Mouse (Mus musculus) CD4-positive naive resting alpha-beta T cell, adult 76 days (primary cell): ENCODE data around the gene Olfr48. TPM values are rescaled to one million over a fixed set of nuclear protein-coding genes. Genes with fewer than 3 reads are reported as not detected.

ENCODE experiments used
- total RNA-seq: library from RNA; stranded (reverse); gene quantifications from one replicate; pipeline ENCODE4 v1.2.4, GENCODE M21; 2023

Gene Olfr48
- not detected for total RNA-seq

GRCm38 (mm10) chr2:89848105-89848504 is at the start of gene Olfr48:
Gene Olfr48, minus strand, starts transcription at chr2:89848205.

GRCm38 (mm10) chr2:89878137-89878536 is 30.1 kb upstream of the Olfr48 start, which contains the start of gene Olfr1257:
Gene Olfr1257, plus strand, starts transcription at chr2:89878437.

GRCm38 (mm10) chr2:89841455-89841854 is 6.5 kb downstream of the Olfr48 start, which contains the start of gene Olfr1256:
Gene Olfr1256, minus strand, starts transcription at chr2:89841555.

GRCm38 (mm10) chr2:89811751-89812150 is 36.3 kb downstream of the Olfr48 start, which contains the start of gene Olfr1255:
Gene Olfr1255, plus strand, starts transcription at chr2:89812051.

GRCm38 (mm10) chr2:89793519-89793918 is 54.5 kb downstream of the Olfr48 start, which contains the start of gene Olfr1254:
Gene Olfr1254, minus strand, starts transcription at chr2:89793619.

Other genes starting within 250 kb of the Olfr48 start
- gene Olfr1247, start 234.1 kb downstream of the Olfr48 start, total RNA-seq, result not detected
- gene Olfr1248, start 230.0 kb downstream of the Olfr48 start, total RNA-seq, result not detected
- not detected for gene Olfr1249, start 213.2 kb downstream of the Olfr48 start, total RNA-seq
- gene Olfr1250, start 186.7 kb downstream of the Olfr48 start, total RNA-seq, result not detected
- gene Olfr1251, start 176.3 kb downstream of the Olfr48 start, total RNA-seq, result not detected
- not detected for gene Olfr1252, start 123.2 kb downstream of the Olfr48 start, total RNA-seq
- not detected for gene Olfr1253, start 91.1 kb downstream of the Olfr48 start, total RNA-seq
- not detected for gene Olfr1254, start 54.6 kb downstream of the Olfr48 start, total RNA-seq
- gene Olfr1255, start 36.2 kb downstream of the Olfr48 start, total RNA-seq, result not detected
- gene Olfr1256, start 6.7 kb downstream of the Olfr48 start, total RNA-seq, result not detected
- gene Olfr1257, start 30.2 kb upstream of the Olfr48 start, total RNA-seq, result not detected
- gene Olfr1258, start 79.1 kb upstream of the Olfr48 start, total RNA-seq, result not detected
- gene Olfr1259, start 100.5 kb upstream of the Olfr48 start, total RNA-seq, result not detected
- not detected for gene Olfr1260, start 126.1 kb upstream of the Olfr48 start, total RNA-seq
- not detected for gene Olfr1261, start 143.0 kb upstream of the Olfr48 start, total RNA-seq
- gene Olfr1262, start 151.9 kb upstream of the Olfr48 start, total RNA-seq, result not detected
- gene Olfr1263, start 163.9 kb upstream of the Olfr48 start, total RNA-seq, result not detected
- not detected for gene Olfr1264, start 177.4 kb upstream of the Olfr48 start, total RNA-seq
- not detected for gene Olfr1265, start 187.1 kb upstream of the Olfr48 start, total RNA-seq
- not detected for gene Olfr140, start 215.4 kb upstream of the Olfr48 start, total RNA-seq